Mouse (Mus musculus) neural tube, embryonic 11.5 days (tissue): ENCODE data around the gene Fbxl21. TPM values are rescaled to one million over a fixed set of nuclear protein-coding genes. Genes with fewer than 3 reads are reported as not detected.

Experiments used
- ATAC-seq: fragments of 200-750 bp; cut with Nextera tagmentation; 2 replicates; pipeline ENCODE4 v1.8.0; 2017; ENCODE audit warnings: moderate number of reproducible peaks, mild to moderate bottlenecking, moderate TSS enrichment, moderate library complexity; ENCODE audit not compliant: insufficient read depth, low FRiP score, low TSS enrichment
- DNase-seq: peaks from one replicate; pipeline ENCODE4 v3.0.0-alpha.2; 2015; ENCODE audit warnings: low spot score
- H3K27ac ChIP-seq: fragments of 300-500 bp; sonication (generic); 2 replicates; pipeline ENCODE4 v1.5.1; 2014; ENCODE audit warnings: low read depth, mild to moderate bottlenecking, low read length
- H3K27me3 ChIP-seq: fragments of 300-500 bp; sonication (generic); 2 replicates; pipeline ENCODE4 v1.6.1; 2014; ENCODE audit warnings: mild to moderate bottlenecking, low read length, mixed read lengths; ENCODE audit not compliant: control insufficient read depth, insufficient read depth
- H3K36me3 ChIP-seq: fragments of 300-500 bp; sonication (generic); 2 replicates; pipeline ENCODE4 v1.6.1; 2014; ENCODE audit warnings: mild to moderate bottlenecking, low read length, moderate library complexity, mixed read lengths; ENCODE audit not compliant: control insufficient read depth, insufficient read depth
- H3K4me1 ChIP-seq: fragments of 300-500 bp; sonication (generic); 2 replicates; pipeline ENCODE4 v1.6.1; 2014; ENCODE audit warnings: low read length, mixed read lengths; ENCODE audit not compliant: control insufficient read depth, insufficient read depth
- H3K4me2 ChIP-seq: fragments of 300-500 bp; sonication (generic); 2 replicates; pipeline ENCODE4 v1.6.1; 2014; ENCODE audit warnings: low read depth, mild to moderate bottlenecking, moderate library complexity
- H3K4me3 ChIP-seq: fragments of 300-500 bp; sonication (generic); 2 replicates; pipeline ENCODE4 v1.5.1; 2014; ENCODE audit warnings: low read depth, low read length
- H3K9ac ChIP-seq: fragments of 300-500 bp; sonication (generic); 2 replicates; pipeline ENCODE4 v1.6.1; 2014; ENCODE audit warnings: mild to moderate bottlenecking, low read length
- H3K9me3 ChIP-seq: fragments of 300-500 bp; sonication (generic); 2 replicates; pipeline ENCODE4 v1.6.1; 2016; ENCODE audit warnings: low read length; ENCODE audit not compliant: control insufficient read depth
- WGBS: fragments of 180-500 bp; shearing (Covaris S2); extraction: QIAGEN DNeasy Blood & Tissue Kit; methylation state at CpG from one replicate; pipeline ENCODE4 v1.1.7; 2014; 5-methylcytosine and 5-hydroxymethylcytosine counted together
- polyA plus RNA-seq: library from polyadenylated mRNA; unstranded; fragments of >200 nt; fragmentation: Nextera tagmentation; extraction: Ambion mirVana; gene quantifications from 2 replicates; pipeline ENCODE4 v1.2.1, GENCODE M21; 2014

Gene Fbxl21
- polyA plus RNA-seq, 1 experiment from 2014 or later, result 3.1 TPM

- no peaks in the 10 kb centered on the region; the same call in 1 of the 2 replicates for H3K4me1 ChIP-seq
- H3K27ac ChIP-seq, result no peak overlapping the region
- 71% methylated on average over 9 of the region's 9 CpGs for WGBS
- no peak for ATAC-seq
- H3K36me3 ChIP-seq, result no peaks in the 10 kb centered on the region
- no peak overlapping the region for H3K4me3 ChIP-seq
- no peaks in the 10 kb centered on the region for H3K27me3 ChIP-seq
- H3K4me2 ChIP-seq, result no peak overlapping the region
- DNase-seq, result no peak
- no peak overlapping the region for H3K9ac ChIP-seq
- no peaks in the 10 kb centered on the region for H3K9me3 ChIP-seq
Measured at GRCm38 (mm10) chr13:56543805-56544204, 21.5 kb downstream of the Fbxl21 start.

GRCm38 (mm10) chr13:56544956-56545355, 22.7 kb downstream of the Fbxl21 start:
- Histone ChIP-seq H3K4me2 (no peak overlapping the region), H3K36me3 (no peaks in the 10 kb centered on the region), H3K4me1 (no peaks in the 10 kb centered on the region; the same call in 1 of the 2 replicates), H3K27me3 (no peaks in the 10 kb centered on the region), H3K9me3 (no peaks in the 10 kb centered on the region), H3K27ac (no peak overlapping the region), H3K9ac (no peak overlapping the region), H3K4me3 (no peak overlapping the region)
- no peak for DNase-seq
- WGBS, result 60% methylated on average over 3 of the region's 3 CpGs
- ATAC-seq, result no peak

GRCm38 (mm10) chr13:56548401-56548800, 26.1 kb downstream of the Fbxl21 start, which contains the start of gene Lect2:
TSS of gene Lect2 (minus strand) at chr13:56548502.
- Histone ChIP-seq H3K9me3 (no peaks in the 10 kb centered on the region), H3K4me1 (no peaks in the 10 kb centered on the region; the same call in 1 of the 2 replicates), H3K27ac (no peak within 1 kb of the TSS), H3K4me3 (no peak within 1 kb of the TSS), H3K4me2 (no peak within 1 kb of the TSS), H3K9ac (no peak within 1 kb of the TSS), H3K27me3 (no peaks in the 10 kb centered on the region), H3K36me3 (no peaks in the 10 kb centered on the region)
- no peak for ATAC-seq
- WGBS, result 63% methylated on average over 9 of the region's 9 CpGs
- DNase-seq, result no peak

- H3K9me3 ChIP-seq, result no peaks in the 10 kb centered on the region
- H3K4me3 ChIP-seq, result no peak overlapping the region
- no peaks in the 10 kb centered on the region; the same call in 1 of the 2 replicates for H3K4me1 ChIP-seq
- no peaks in the 10 kb centered on the region for H3K27me3 ChIP-seq
- ATAC-seq, result no peak
- no peak overlapping the region for H3K4me2 ChIP-seq
- no peak overlapping the region for H3K27ac ChIP-seq
- no peak for DNase-seq
- H3K9ac ChIP-seq, result no peak overlapping the region
- 67% methylated on average over 4 of the region's 4 CpGs for WGBS
- no peaks in the 10 kb centered on the region for H3K36me3 ChIP-seq
Measured at GRCm38 (mm10) chr13:56549364-56549763, 27.1 kb downstream of the Fbxl21 start.

- no peak for DNase-seq
- H3K27me3 ChIP-seq, result no peaks in the 10 kb centered on the region
- H3K9me3 ChIP-seq, result no peaks in the 10 kb centered on the region
- 9% methylated on average over 1 of the region's 1 CpGs for WGBS
- H3K4me1 ChIP-seq, result 0 out of 2 replicates have a peak, but pooled peaks cover 3% of the 10 kb centered on the region
- H3K4me2 ChIP-seq, result no peak overlapping the region
- no peaks in the 10 kb centered on the region for H3K36me3 ChIP-seq
- no peak overlapping the region for H3K9ac ChIP-seq
- H3K27ac ChIP-seq, result no peak overlapping the region
- H3K4me3 ChIP-seq, result no peak overlapping the region
- ATAC-seq, result no peak
Measured at GRCm38 (mm10) chr13:56550574-56550973, 28.3 kb downstream of the Fbxl21 start.

GRCm38 (mm10) chr13:56551661-56552060, 29.4 kb downstream of the Fbxl21 start:
- no peaks in the 10 kb centered on the region for H3K27me3 ChIP-seq
- no peaks in the 10 kb centered on the region for H3K36me3 ChIP-seq
- ATAC-seq (no peak), DNase-seq (no peak)
- H3K9ac ChIP-seq, result no peak overlapping the region
- no peak overlapping the region for H3K4me2 ChIP-seq
- no peaks in the 10 kb centered on the region for H3K9me3 ChIP-seq
- H3K27ac ChIP-seq, result no peak overlapping the region
- 81% methylated on average over 6 of the region's 6 CpGs for WGBS
- H3K4me1 ChIP-seq, result 0 out of 2 replicates have a peak, but pooled peaks cover 3% of the 10 kb centered on the region
- no peak overlapping the region for H3K4me3 ChIP-seq

GRCm38 (mm10) chr13:56553923-56554322, 31.7 kb downstream of the Fbxl21 start:
- Histone ChIP-seq H3K4me3 (no peak overlapping the region), H3K4me2 (no peak overlapping the region), H3K9ac (no peak overlapping the region), H3K4me1 (0 out of 2 replicates have a peak, but pooled peaks cover 3% of the 10 kb centered on the region), H3K27ac (no peak overlapping the region), H3K27me3 (no peaks in the 10 kb centered on the region), H3K36me3 (no peaks in the 10 kb centered on the region), H3K9me3 (no peaks in the 10 kb centered on the region)
- ATAC-seq (no peak), DNase-seq (no peak)
- WGBS, result 50% methylated on average over 2 of the region's 2 CpGs

- H3K4me2 ChIP-seq, result no peak overlapping the region
- no peak overlapping the region for H3K9ac ChIP-seq
- H3K4me3 ChIP-seq, result no peak overlapping the region
- H3K9me3 ChIP-seq, result no peaks in the 10 kb centered on the region
- no peaks in the 10 kb centered on the region for H3K27me3 ChIP-seq
- no peak overlapping the region for H3K27ac ChIP-seq
- ATAC-seq (no peak), DNase-seq (peak; percentile 80)
- no peaks in the 10 kb centered on the region for H3K36me3 ChIP-seq
- WGBS, result 6% methylated on average over 2 of the region's 2 CpGs
- H3K4me1 ChIP-seq, result 0 out of 2 replicates have a peak, but pooled peaks cover 3% of the 10 kb centered on the region
Measured at GRCm38 (mm10) chr13:56554409-56554808, 32.1 kb downstream of the Fbxl21 start.

GRCm38 (mm10) chr13:56555957-56556356, 33.7 kb downstream of the Fbxl21 start:
- ATAC-seq (no peak), DNase-seq (no peak)
- H3K27ac ChIP-seq, result no peak overlapping the region
- no peak overlapping the region for H3K4me2 ChIP-seq
- H3K27me3 ChIP-seq, result no peaks in the 10 kb centered on the region
- H3K4me3 ChIP-seq, result no peak overlapping the region
- 0 out of 2 replicates have a peak, but pooled peaks cover 3% of the 10 kb centered on the region for H3K4me1 ChIP-seq
- no peak overlapping the region for H3K9ac ChIP-seq
- no peaks in the 10 kb centered on the region for H3K9me3 ChIP-seq
- H3K36me3 ChIP-seq, result no peaks in the 10 kb centered on the region
- 12% methylated on average over 1 of the region's 1 CpGs for WGBS
